Mouse (Mus musculus) liver, embryonic 12.5 days (tissue): Measurements from ENCODE around the gene Mrpl46. TPM values are rescaled to one million over a fixed set of nuclear protein-coding genes. Genes with fewer than 3 reads are reported as not detected.

Experiments
- ATAC-seq: fragments of 200-750 bp; cut with Nextera tagmentation; 2 replicates; pipeline ENCODE4 v1.8.0; 2017; ENCODE audit warnings: moderate number of reproducible peaks, mild to moderate bottlenecking, moderate library complexity
- H3K27ac ChIP-seq: fragments of 300-500 bp; sonication (generic); 2 replicates; pipeline ENCODE4 v1.5.1; 2016; ENCODE audit warnings: mild to moderate bottlenecking
- H3K27me3 ChIP-seq: fragments of 300-500 bp; sonication (generic); replicated peaks from 2 replicates; pipeline ENCODE4 v1.6.1; 2016; ENCODE audit warnings: mild to moderate bottlenecking, moderate library complexity
- H3K36me3 ChIP-seq: fragments of 300-500 bp; sonication (generic); 2 replicates; pipeline ENCODE4 v1.6.1; 2016; ENCODE audit warnings: mild to moderate bottlenecking, moderate library complexity
- H3K4me1 ChIP-seq: fragments of 300-500 bp; sonication (generic); 2 replicates; pipeline ENCODE4 v1.6.1; 2016
- H3K4me2 ChIP-seq: fragments of 300-500 bp; sonication (generic); 2 replicates; pipeline ENCODE4 v1.6.1; 2016; ENCODE audit warnings: mild to moderate bottlenecking, moderate library complexity
- H3K4me3 ChIP-seq: fragments of 300-500 bp; sonication (generic); 2 replicates; pipeline ENCODE4 v1.5.1; 2016; ENCODE audit warnings: mild to moderate bottlenecking, moderate library complexity
- H3K9ac ChIP-seq: fragments of 300-500 bp; sonication (generic); 2 replicates; pipeline ENCODE4 v1.6.1; 2016; ENCODE audit warnings: mild to moderate bottlenecking, moderate library complexity
- H3K9me3 ChIP-seq: fragments of 300-500 bp; sonication (generic); replicated peaks from 2 replicates; pipeline ENCODE4 v1.6.1; 2016; ENCODE audit warnings: mild to moderate bottlenecking, moderate library complexity
- WGBS: fragments of 180-500 bp; shearing (Covaris S2); methylation state at CpG from one replicate; pipeline ENCODE4 v1.1.7; 2016; ENCODE audit not compliant: insufficient replicate concordance; 5-methylcytosine and 5-hydroxymethylcytosine counted together
- polyA plus RNA-seq: library from polyadenylated mRNA; unstranded; fragments of >200 nt; fragmentation: Nextera tagmentation; extraction: Ambion mirVana; gene quantifications from 2 replicates; pipeline ENCODE4 v1.2.1, GENCODE M21; 2016

The Mrpl46 gene
- polyA plus RNA-seq, 1 experiment from 2014 or later = 72.2 TPM

DNA sequence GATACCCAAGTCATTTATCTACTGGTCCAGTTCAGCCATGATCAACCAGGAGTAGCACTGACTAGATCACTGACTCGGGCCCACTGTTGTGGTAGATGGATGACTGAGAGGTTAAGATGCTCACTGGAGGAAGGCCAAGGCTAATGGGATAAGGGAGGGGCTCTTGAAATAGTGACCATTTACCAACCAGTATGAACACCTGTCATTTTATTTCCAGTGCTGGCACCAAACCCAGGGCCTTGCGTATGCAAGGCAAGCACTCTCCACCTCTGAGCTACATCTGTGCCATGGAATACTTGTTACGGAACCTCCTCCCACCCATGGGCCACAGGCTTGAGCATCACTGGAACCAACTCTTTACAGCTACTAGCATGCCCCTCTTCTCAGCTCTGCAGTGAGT lies 19.5 kb downstream of the Mrpl46 start:
- H3K36me3 ChIP-seq = no peaks in the 10 kb centered on the region
- no peaks in the 10 kb centered on the region for H3K9me3 ChIP-seq
- no peak overlapping the region for H3K4me3 ChIP-seq
- H3K27ac ChIP-seq = no peak overlapping the region
- H3K9ac ChIP-seq = no peak overlapping the region
- WGBS = 72% methylated on average over 3 of the region's 3 CpGs
- ATAC-seq = no peak
- no peaks in the 10 kb centered on the region for H3K4me1 ChIP-seq
- no peak overlapping the region for H3K4me2 ChIP-seq
- H3K27me3 ChIP-seq = peaks cover 5% of the 10 kb centered on the region; the same call in 1 of the 2 replicates

DNA sequence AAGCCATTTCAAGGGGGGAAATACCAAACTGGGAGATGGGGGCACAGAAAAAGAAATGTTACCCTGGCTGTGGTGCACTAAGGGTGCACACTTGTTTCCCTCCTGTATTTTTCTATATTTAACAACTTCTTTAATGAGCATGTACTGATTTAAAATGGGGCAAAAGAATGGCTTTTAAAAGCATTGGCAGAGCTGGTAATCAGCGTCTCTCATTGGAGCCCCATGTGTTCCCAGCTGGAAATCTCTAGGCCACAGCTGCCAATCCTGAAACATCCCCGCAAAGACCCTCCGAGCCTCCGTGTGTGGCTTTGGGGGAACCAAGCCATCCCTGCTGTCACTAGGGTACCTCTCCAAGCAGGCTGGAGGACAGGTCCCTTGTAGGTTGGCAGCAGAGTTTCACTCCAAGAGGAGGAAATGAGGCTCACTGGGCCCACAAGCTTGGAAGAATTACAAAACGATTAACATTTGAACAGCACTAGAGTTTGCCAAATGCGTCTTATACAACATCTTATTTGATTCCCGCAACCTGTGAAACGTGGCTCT lies 28.8 kb downstream of the Mrpl46 start:
- no peak overlapping the region for H3K4me3 ChIP-seq
- H3K4me2 ChIP-seq = no peak overlapping the region
- WGBS = 58% methylated on average over 8 of the region's 8 CpGs
- no peak overlapping the region for H3K9ac ChIP-seq
- H3K27me3 ChIP-seq = no peaks in the 10 kb centered on the region
- ATAC-seq = no peak
- H3K9me3 ChIP-seq = no peaks in the 10 kb centered on the region
- no peaks in the 10 kb centered on the region for H3K4me1 ChIP-seq
- H3K36me3 ChIP-seq = no peaks in the 10 kb centered on the region
- H3K27ac ChIP-seq = no peak overlapping the region

DNA sequence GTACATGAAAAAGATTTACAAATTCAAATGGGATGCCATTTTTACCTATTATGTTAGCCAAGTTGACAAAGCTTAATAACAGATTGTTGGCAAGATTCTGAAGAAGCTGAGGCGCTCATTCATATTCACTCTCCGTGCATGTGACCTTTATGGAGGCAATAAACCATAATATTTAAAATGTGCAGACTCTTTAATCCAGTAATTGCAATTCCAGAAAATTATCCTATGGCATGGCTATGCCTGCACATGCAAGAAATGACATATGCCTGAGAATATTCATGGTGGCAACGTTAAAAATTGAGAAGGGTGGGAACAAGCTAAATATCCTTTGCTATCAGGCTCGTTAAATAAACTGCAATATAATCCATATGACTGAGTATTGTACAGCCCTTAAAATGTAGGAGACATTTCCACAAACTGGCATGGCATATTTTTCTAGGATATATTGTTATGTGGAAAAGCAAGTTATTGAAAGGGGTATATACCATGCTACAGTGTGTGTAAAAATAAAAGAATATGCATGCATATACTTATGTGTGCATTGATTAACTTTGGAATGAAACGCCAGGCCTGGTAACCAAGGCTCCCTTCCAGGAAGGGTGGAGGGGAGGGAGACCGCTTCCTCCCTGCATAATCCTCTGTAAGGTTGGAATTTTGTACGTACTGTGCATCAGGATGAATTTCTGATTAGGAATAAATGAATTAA lies 29.4 kb downstream of the Mrpl46 start:
- ATAC-seq = no peak

DNA sequence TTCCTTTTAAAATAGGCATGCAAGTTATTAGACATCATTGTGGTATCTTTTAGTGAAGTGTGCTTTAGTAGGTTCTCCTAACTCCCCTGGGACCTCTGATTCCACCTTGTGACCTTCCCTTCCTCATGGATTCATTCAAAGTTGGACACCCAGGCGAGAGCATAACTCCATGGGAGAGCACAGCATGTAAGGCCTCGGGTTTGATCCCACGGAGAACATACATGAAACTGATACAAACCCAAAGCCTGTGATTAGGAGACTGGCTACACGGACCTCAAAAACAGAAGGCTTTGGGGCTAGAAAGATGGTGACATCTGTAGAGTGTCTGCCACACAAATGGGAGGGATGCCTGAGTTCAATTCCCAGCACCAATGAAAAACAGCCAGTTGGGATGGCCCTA lies 30.4 kb downstream of the Mrpl46 start:
- no peak overlapping the region for H3K4me3 ChIP-seq
- no peak overlapping the region for H3K4me2 ChIP-seq
- H3K9me3 ChIP-seq = no peaks in the 10 kb centered on the region
- H3K27me3 ChIP-seq = no peaks in the 10 kb centered on the region
- ATAC-seq = no peak
- no peak overlapping the region for H3K9ac ChIP-seq
- WGBS = 60% methylated on average over 4 of the region's 4 CpGs
- H3K36me3 ChIP-seq = no peaks in the 10 kb centered on the region
- H3K27ac ChIP-seq = no peak overlapping the region
- H3K4me1 ChIP-seq = no peaks in the 10 kb centered on the region

More for the DNA sequence above, 29.4 kb downstream of the Mrpl46 start:
- Histone ChIP-seq H3K27ac (no peak overlapping the region), H3K9ac (no peak overlapping the region), H3K4me1 (no peaks in the 10 kb centered on the region), H3K4me2 (no peak overlapping the region), H3K4me3 (no peak overlapping the region), H3K36me3 (no peaks in the 10 kb centered on the region), H3K9me3 (no peaks in the 10 kb centered on the region), H3K27me3 (no peaks in the 10 kb centered on the region)
- WGBS = 64% methylated on average over 7 of the region's 7 CpGs

DNA sequence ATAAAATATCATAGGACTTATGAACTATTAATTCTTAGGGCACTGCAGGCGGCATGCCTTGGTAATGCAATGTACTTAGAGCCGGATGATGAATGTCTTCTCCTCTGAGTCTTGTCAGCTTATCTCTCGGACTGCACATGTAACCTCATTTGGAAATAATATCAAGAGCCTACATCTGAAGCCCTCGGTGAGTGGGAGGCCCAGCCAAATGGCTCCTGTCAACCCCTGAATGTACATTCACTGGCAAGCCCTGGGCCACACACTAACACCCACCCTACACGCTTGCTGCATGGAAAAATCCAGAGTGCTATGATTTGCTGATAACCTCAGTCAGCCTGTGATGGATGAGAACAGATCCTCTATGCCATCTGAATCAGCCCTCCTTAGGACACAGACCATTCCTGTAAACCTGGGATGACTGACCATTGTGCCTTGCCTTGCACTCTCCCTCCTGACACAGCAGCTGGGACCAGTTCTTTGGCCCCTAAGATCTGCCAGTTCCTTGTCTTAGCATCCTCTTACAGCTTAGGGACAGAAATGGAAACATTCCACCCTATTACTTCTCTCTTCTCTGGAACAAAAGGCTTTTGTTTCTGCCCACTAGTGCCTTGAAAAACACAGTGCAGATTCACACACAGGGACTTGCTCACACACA lies 39.5 kb downstream of the Mrpl46 start:
- H3K4me3 ChIP-seq = no peak overlapping the region
- H3K36me3 ChIP-seq = no peaks in the 10 kb centered on the region
- no peak overlapping the region for H3K4me2 ChIP-seq
- H3K27ac ChIP-seq = no peak overlapping the region
- no peaks in the 10 kb centered on the region for H3K9me3 ChIP-seq
- no peaks in the 10 kb centered on the region for H3K4me1 ChIP-seq
- no peaks in the 10 kb centered on the region for H3K27me3 ChIP-seq
- H3K9ac ChIP-seq = no peak overlapping the region
- ATAC-seq = no peak
- 37% methylated on average over 5 of the region's 5 CpGs for WGBS

DNA sequence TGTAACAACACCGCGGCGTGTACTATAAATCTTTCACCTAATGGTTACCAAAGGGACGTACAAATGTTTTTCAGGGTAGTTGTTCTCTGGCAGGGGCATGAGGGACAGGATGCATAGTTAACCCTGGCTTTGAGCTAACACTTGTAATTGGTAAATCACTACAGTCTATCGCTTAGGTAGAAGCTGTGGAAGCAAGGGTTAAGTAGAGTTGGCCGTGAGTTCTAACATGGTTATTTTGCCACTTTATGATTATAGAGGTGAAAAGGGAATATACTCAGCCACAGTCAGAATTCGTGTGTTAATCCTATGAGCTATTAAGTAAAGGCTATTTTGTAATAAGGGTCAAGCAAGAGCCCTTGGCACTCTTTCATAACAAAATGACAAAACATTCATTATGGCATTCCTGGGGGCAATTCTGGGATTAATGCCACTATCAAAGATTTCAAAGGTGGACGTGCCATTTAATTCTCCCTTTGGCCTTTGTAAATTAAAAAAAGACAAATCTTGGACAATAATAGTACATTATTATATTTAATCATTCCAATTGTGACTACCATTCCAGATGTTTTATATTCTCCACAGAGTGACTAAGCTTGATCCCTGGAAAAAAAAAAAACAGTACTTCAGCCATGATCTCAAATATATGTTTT lies 43.9 kb downstream of the Mrpl46 start:
- H3K27me3 ChIP-seq = no peaks in the 10 kb centered on the region
- ATAC-seq = no peak
- 71% methylated on average over 8 of the region's 8 CpGs for WGBS
- H3K4me1 ChIP-seq = no peaks in the 10 kb centered on the region
- H3K4me3 ChIP-seq = no peak overlapping the region
- no peaks in the 10 kb centered on the region for H3K9me3 ChIP-seq
- no peaks in the 10 kb centered on the region for H3K36me3 ChIP-seq
- H3K4me2 ChIP-seq = no peak overlapping the region
- H3K27ac ChIP-seq = no peak overlapping the region
- no peak overlapping the region for H3K9ac ChIP-seq

DNA sequence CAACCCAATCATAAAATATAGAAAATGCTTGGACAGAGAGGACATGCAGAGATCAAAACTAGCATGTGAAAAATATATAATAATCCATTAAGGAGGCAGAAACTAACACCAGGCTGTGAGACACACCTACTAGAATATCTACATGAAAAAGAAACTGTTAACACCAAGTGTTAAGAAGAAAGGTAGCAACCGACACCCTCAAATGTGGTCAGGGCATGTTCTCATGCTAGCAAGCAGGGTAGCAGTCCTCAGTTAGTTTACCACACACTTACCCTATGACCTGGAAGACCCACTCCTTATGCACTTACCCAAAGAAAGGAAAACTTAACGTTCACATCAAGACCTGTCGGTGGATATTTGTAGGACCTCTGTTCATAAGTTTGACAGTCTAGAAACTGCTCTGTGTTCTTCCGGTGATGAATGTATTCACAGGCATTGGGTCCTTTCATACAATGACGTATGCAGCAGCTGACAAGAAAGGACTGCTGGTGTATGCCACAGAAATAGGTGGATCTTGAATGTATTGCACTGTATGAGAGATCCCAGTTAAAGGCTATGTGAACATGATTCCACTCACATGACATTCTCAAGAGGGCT lies 45.6 kb downstream of the Mrpl46 start, which contains the start of gene Ntrk3:
Gene Ntrk3, minus strand, starts transcription at position 399 of the 597 bp plus-strand sequence.
- Histone ChIP-seq H3K27ac (no peak within 1 kb of the TSS), H3K4me1 (no peaks in the 10 kb centered on the region), H3K36me3 (no peaks in the 10 kb centered on the region), H3K27me3 (no peaks in the 10 kb centered on the region), H3K4me3 (no peak within 1 kb of the TSS), H3K4me2 (no peak within 1 kb of the TSS), H3K9ac (no peak within 1 kb of the TSS), H3K9me3 (no peaks in the 10 kb centered on the region)
- no peak for ATAC-seq
- WGBS = 66% methylated on average over 5 of the region's 5 CpGs

DNA sequence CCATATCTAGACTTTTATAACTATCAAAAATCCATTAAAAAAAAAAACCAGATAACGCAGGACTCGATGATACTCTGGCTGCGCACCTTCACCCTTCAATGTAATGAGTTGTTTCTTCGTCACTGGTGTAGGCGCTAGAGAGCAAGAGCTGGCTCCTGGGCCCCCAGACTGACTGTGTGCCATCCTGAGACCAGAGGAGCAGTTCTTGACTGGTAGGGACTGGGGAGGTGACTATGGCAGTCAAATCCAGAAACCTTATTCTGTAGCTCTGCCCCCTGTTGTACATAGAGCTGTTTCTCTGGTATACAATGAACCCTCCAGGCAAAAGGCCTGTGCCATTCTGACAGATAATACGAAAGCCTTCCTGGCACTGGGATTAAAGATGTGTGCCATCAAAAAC lies 46.1 kb downstream of the Mrpl46 start:
- Histone ChIP-seq H3K4me3 (no peak overlapping the region), H3K4me1 (no peaks in the 10 kb centered on the region), H3K4me2 (no peak overlapping the region), H3K27me3 (no peaks in the 10 kb centered on the region), H3K27ac (no peak overlapping the region), H3K9me3 (no peaks in the 10 kb centered on the region), H3K36me3 (no peaks in the 10 kb centered on the region), H3K9ac (no peak overlapping the region)
- no peak for ATAC-seq
- 81% methylated on average over 6 of the region's 6 CpGs for WGBS

DNA sequence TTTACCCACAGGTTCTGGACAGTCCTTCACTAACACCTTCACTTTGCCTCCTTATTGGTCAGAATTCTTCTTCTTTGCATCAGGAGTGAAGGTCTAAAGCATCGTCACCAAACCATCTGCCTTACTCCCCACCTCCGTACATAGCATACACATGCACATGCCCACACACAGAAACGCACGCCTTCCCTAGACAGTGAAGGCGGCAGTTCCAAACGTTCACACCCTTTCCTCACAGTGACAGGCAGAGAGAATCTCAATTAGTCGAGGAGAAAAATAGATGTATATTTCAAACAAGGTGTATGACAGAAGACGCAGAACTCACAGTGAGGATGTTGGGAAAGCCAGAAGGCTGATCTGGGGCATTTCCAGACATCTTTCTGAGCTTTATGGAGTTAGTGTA lies 51.9 kb downstream of the Mrpl46 start:
- H3K4me3 ChIP-seq = no peak overlapping the region
- H3K9ac ChIP-seq = no peak overlapping the region
- H3K27me3 ChIP-seq = no peaks in the 10 kb centered on the region
- 69% methylated on average over 8 of the region's 8 CpGs for WGBS
- no peaks in the 10 kb centered on the region for H3K9me3 ChIP-seq
- ATAC-seq = no peak
- no peak overlapping the region for H3K4me2 ChIP-seq
- H3K36me3 ChIP-seq = no peaks in the 10 kb centered on the region
- H3K4me1 ChIP-seq = no peaks in the 10 kb centered on the region
- H3K27ac ChIP-seq = no peak overlapping the region

Other genes with a start within 250 kb of the Mrpl46 start
- 0.24 and 0.79 TPM in 2 replicates for gene Ntrk3, start 45.5 kb downstream of the Mrpl46 start, polyA plus RNA-seq
- gene Mrps11, start 412 bp downstream of the Mrpl46 start, polyA plus RNA-seq = 55.7 and 57.2 TPM in 2 replicates
- gene Det1, start 63.7 kb upstream of the Mrpl46 start, polyA plus RNA-seq = 13.6 and 13.7 TPM in 2 replicates
- gene Aen, start 112.3 kb upstream of the Mrpl46 start, polyA plus RNA-seq = 36.5 and 38.3 TPM in 2 replicates
- 7.7 and 9.2 TPM in 2 replicates for gene Isg20, start 129.9 kb upstream of the Mrpl46 start, polyA plus RNA-seq